Comparison of ENCODE assay signal across 20 mouse cellular contexts in the genomic region with DNA sequence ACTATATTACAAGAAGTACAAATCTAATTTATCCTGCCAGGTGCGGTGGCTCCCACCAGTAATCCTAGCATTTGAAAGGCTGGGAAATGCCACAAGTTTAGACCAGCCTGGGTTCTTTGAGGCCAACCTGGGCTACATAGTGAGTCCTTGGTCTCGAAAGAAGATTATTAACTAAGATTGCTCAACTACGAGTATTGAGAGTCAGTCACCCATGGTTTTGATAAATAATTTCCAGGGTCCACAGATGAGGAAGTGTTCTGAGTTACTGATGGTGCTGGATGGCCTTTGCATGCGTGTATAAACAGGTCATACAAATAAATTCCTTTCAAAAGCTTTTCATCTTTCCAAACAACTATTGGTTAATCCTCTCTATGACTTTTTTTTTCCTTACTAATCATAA. TPM values are rescaled to one million over a fixed set of nuclear protein-coding genes. Genes with fewer than 3 reads are reported as not detected.
A peak's percentile ranks its signal among the peaks of the same experiment; 100 is the strongest.
DNase-seq lines count a peak whose midpoint lies in the region; ATAC-seq and TF ChIP-seq lines count a peak whose summit lies in the region.
"Had no signal": no experiment of that assay in that cellular context is flagged by ENCODE, and none has a peak within 500 bp of the region (broad histone marks: within the 10 kb centered on the region; RNA-seq: fewer than 3 reads in every experiment).

No protein-coding gene starts in this region.

- H3K4me2 ChIP-seq in kidney, embryonic 14.5 days (replicated peaks; ENCODE audit: low read depth, low read length) = no peak overlapping the region
- no peak overlapping the region for H3K4me2 ChIP-seq in lung, embryonic 14.5 days
- H3K4me2 ChIP-seq in stomach, embryonic 14.5 days (replicated peaks; ENCODE audit: low read depth, low read length) = no peak overlapping the region

- TF ChIP-seq CTCF in heart, adult 2 months (IDR thresholded peaks at IDR 0.05) = no peak
- no peak for TF ChIP-seq CTCF in lung, embryonic 14.5 days (IDR thresholded peaks at IDR 0.05; ENCODE audit: low read depth)

- no peak overlapping the region for H3K4me3 ChIP-seq in heart, adult 2 months
- no peak overlapping the region for H3K4me3 ChIP-seq in kidney, embryonic 14.5 days (ENCODE audit: low read length)
- no peak overlapping the region for H3K4me3 ChIP-seq in lung, embryonic 14.5 days (ENCODE audit: low read depth, low read length)
- H3K4me3 ChIP-seq in stomach, embryonic 14.5 days (ENCODE audit: low read depth, low read length) = no peak overlapping the region
- H3K4me3 ChIP-seq: embryonic facial prominence, embryonic 10.5 days; erythroblast, embryonic 14.5 days had no signal

- DNase-seq in heart, adult 2 months = no peak
- DNase-seq in heart, postnatal 14 days = no peak
- peak; percentile 59 for DNase-seq in kidney, adult 9 months
- no peak for DNase-seq in lung, embryonic 14.5 days
- DNase-seq in lung, postnatal 36 days = no peak
- DNase-seq in cerebellum, postnatal 25 days = no peak
- DNase-seq: adrenal gland, adult 2 months; cerebellum, adult 11-12 months; cerebellum, postnatal 36 days; kidney, postnatal 4 days; lung, postnatal 14 days; thymus, adult 2 months had no signal

- ATAC-seq in kidney, embryonic 14.5 days (ENCODE audit: low FRiP score, low TSS enrichment) = no peak
- ATAC-seq in lung, embryonic 14.5 days (ENCODE audit: insufficient read depth) = no peak
- ATAC-seq in stomach, embryonic 14.5 days (ENCODE audit: insufficient number of reproducible peaks, insufficient read depth, low FRiP score, low read depth) = no peak
- ATAC-seq: forebrain, embryonic 14.5 days; hindbrain, embryonic 16.5 days; midbrain, embryonic 16.5 days had no signal

- no peak for TF ChIP-seq POLR2A in heart, adult 2 months (IDR thresholded peaks at IDR 0.05; ENCODE audit: insufficient read depth, low read depth, low read length)

- H3K27me3 ChIP-seq in heart, adult 2 months (ENCODE audit: control insufficient read depth, insufficient read depth, low read length) = no peaks in the 10 kb centered on the region
- H3K27me3 ChIP-seq in kidney, embryonic 14.5 days (ENCODE audit: control insufficient read depth, insufficient read depth, low read length) = no peaks in the 10 kb centered on the region
- no peaks in the 10 kb centered on the region for H3K27me3 ChIP-seq in lung, embryonic 14.5 days (ENCODE audit: insufficient read depth, low read length)
- H3K27me3 ChIP-seq in stomach, embryonic 14.5 days (ENCODE audit: control insufficient read depth, insufficient read depth, low read length) = no peaks in the 10 kb centered on the region
- H3K27me3 ChIP-seq: CH12.LX had no signal

- peaks cover 6% of the 10 kb centered on the region for H3K36me3 ChIP-seq in heart, adult 2 months (ENCODE audit: control insufficient read depth, insufficient read depth, low read length)
- H3K36me3 ChIP-seq in kidney, embryonic 14.5 days (ENCODE audit: control insufficient read depth, insufficient read depth, low read length) = no peaks in the 10 kb centered on the region
- H3K36me3 ChIP-seq in lung, embryonic 14.5 days (ENCODE audit: insufficient read depth) = no peaks in the 10 kb centered on the region
- no peaks in the 10 kb centered on the region for H3K36me3 ChIP-seq in stomach, embryonic 14.5 days (ENCODE audit: control insufficient read depth, insufficient read depth, low read length)
- H3K36me3 ChIP-seq: embryonic facial prominence, embryonic 10.5 days had no signal

- peak overlapping the region; percentile 73 for H3K27ac ChIP-seq in heart, adult 2 months
- H3K27ac ChIP-seq in kidney, embryonic 14.5 days (ENCODE audit: low read depth, low read length) = no peak overlapping the region
- H3K27ac ChIP-seq in lung, embryonic 14.5 days (ENCODE audit: low read depth) = peak overlapping the region; percentile 33; the same call in 1 of the 2 replicates
- peak overlapping the region; percentile 44; the same call in 1 of the 2 replicates for H3K27ac ChIP-seq in stomach, embryonic 14.5 days (ENCODE audit: low read length)
- H3K27ac ChIP-seq: embryonic facial prominence, embryonic 10.5 days had no signal

- peaks cover 5% of the 10 kb centered on the region for H3K4me1 ChIP-seq in heart, adult 2 months (ENCODE audit: control insufficient read depth, insufficient read depth, low read length)
- H3K4me1 ChIP-seq in kidney, embryonic 14.5 days (ENCODE audit: control insufficient read depth, insufficient read depth, low read length) = no peaks in the 10 kb centered on the region; the same call in 1 of the 2 replicates
- H3K4me1 ChIP-seq in lung, embryonic 14.5 days (ENCODE audit: insufficient read depth) = peaks cover 16% of the 10 kb centered on the region; the same call in 1 of the 2 replicates
- H3K4me1 ChIP-seq in stomach, embryonic 14.5 days (ENCODE audit: control insufficient read depth, insufficient read depth, low read length) = peaks cover 18% of the 10 kb centered on the region

- no peak overlapping the region for H3K9ac ChIP-seq in heart, adult 2 months (ENCODE audit: low read depth, low read length)
- no peak overlapping the region for H3K9ac ChIP-seq in kidney, embryonic 14.5 days (ENCODE audit: low read depth, low read length)
- no peak overlapping the region for H3K9ac ChIP-seq in lung, embryonic 14.5 days
- no peak overlapping the region for H3K9ac ChIP-seq in stomach, embryonic 14.5 days (replicated peaks; ENCODE audit: low read depth, low read length)

- 58% methylated on average over 4 of the region's 4 CpGs for WGBS in heart, adult 2 months
- 73% methylated on average over 4 of the region's 4 CpGs for WGBS in kidney, embryonic 14.5 days
- WGBS in lung, embryonic 14.5 days = 84% methylated on average over 4 of the region's 4 CpGs
- WGBS in stomach, embryonic 14.5 days = 86% methylated on average over 4 of the region's 4 CpGs

- intact Hi-C loops in heart, adult 2 months (cut with DNase I) = loop anchor here (5.0 kb wide), 1 partner anchor 66 kb away; no protein-coding TSS in a partner anchor
- intact Hi-C loops in heart, postnatal 14 days (cut with DNase I) = no loop called here

- H3K79me2 ChIP-seq in heart, adult 2 months (replicated peaks; ENCODE audit: control insufficient read depth, insufficient read depth, low read length) = no peaks in the 10 kb centered on the region

- H3K9me3 ChIP-seq in kidney, embryonic 14.5 days (ENCODE audit: control insufficient read depth, low read length) = no peaks in the 10 kb centered on the region
- H3K9me3 ChIP-seq in lung, embryonic 14.5 days (ENCODE audit: low read depth, low read length) = no peaks in the 10 kb centered on the region
- no peaks in the 10 kb centered on the region for H3K9me3 ChIP-seq in stomach, embryonic 14.5 days (ENCODE audit: control insufficient read depth, low read depth, low read length)
- H3K9me3 ChIP-seq: embryonic facial prominence, embryonic 10.5 days had no signal

- no peak for TF ChIP-seq EP300 in heart, adult 2 months (IDR thresholded peaks at IDR 0.05; ENCODE audit: insufficient read depth, low read depth, low read length)

RNA-seq across cellular contexts. Expression of a gene that starts 56.9 kb away (rescaled TPM):
- total RNA-seq in heart, adult 2 months (2021) = 10 to 100 TPM; 51.5 to 51.6 TPM
- polyA plus RNA-seq in heart, adult 2 months (2012; rRNA removed) = 70.0 and 106 TPM in 2 replicates
- 10 to 100 TPM; 72.5 to 75.2 TPM for total RNA-seq in heart, postnatal 14 days (2021)
- polyA plus RNA-seq in kidney, embryonic 14.5 days (2014; fragmentation: Nextera tagmentation; extraction: Ambion mirVana) = 61.9 and 63.6 TPM in 2 replicates
- 52.7 and 58.5 TPM in 2 replicates for polyA plus RNA-seq in lung, embryonic 14.5 days (2014; fragmentation: Nextera tagmentation; extraction: Ambion mirVana)
- 97.1 and 98.9 TPM in 2 replicates for polyA plus RNA-seq in stomach, embryonic 14.5 days (2014; fragmentation: Nextera tagmentation; extraction: Ambion mirVana)
